Mouse (Mus musculus): ENCODE measurements around the gene Efcab12.

DNA sequence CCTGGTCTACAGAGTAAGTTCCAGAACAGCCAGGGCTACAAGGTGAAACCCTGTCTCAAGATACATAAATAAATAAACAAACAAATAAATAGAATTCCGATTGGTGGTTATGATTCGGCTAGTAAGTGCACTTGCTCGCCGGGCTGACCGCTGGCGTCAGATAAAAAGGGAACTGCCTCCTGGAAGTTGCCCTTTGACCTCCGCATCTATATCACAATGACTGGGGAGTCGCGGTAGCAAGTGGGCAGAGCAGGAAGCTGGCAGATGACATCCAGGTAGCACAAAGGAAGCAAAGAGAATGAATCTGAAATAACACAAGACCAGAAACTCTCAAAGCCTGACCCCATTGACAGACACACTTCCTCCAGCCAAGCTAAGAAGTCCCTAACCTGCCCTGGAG lies 70.9 kb downstream of the Efcab12 start:
- TF ChIP-seq SIN3A (IDR thresholded peaks at IDR 0.05; ENCODE audit: low read length) (no peak), CTCF (conservative IDR thresholded peaks at IDR 0.05 in 1 of 2, IDR thresholded peaks at IDR 0.05 in 1 of 2; ENCODE audit: low read depth in 2 of 2, low read length in 2 of 2) (no peak), POLR2A (IDR thresholded peaks at IDR 0.05; ENCODE audit: low read depth, low read length) (no peak), ZC3H11A (IDR thresholded peaks at IDR 0.05; ENCODE audit: low read depth, low read length) (no peak), JUN (IDR thresholded peaks at IDR 0.05; ENCODE audit: insufficient read depth, low read depth, low read length) (no peak), SMC3 (IDR thresholded peaks at IDR 0.05; ENCODE audit: low read depth, low read length) (no peak), POLR2AphosphoS2 (IDR thresholded peaks at IDR 0.05; ENCODE audit: low read depth, low read length) (no peak), EP300 (IDR thresholded peaks at IDR 0.05; ENCODE audit: low read length) (no peak)

Data from CH12.LX (cell line).